Mouse (Mus musculus): ENCODE results near the gene Tmem97. TPM values are rescaled to one million over a fixed set of nuclear protein-coding genes. Genes with fewer than 3 reads are reported as not detected.

The Tmem97 gene
- 68.7 and 70.8 TPM in 2 replicates for polyA plus RNA-seq (2012; rRNA removed)

DNA sequence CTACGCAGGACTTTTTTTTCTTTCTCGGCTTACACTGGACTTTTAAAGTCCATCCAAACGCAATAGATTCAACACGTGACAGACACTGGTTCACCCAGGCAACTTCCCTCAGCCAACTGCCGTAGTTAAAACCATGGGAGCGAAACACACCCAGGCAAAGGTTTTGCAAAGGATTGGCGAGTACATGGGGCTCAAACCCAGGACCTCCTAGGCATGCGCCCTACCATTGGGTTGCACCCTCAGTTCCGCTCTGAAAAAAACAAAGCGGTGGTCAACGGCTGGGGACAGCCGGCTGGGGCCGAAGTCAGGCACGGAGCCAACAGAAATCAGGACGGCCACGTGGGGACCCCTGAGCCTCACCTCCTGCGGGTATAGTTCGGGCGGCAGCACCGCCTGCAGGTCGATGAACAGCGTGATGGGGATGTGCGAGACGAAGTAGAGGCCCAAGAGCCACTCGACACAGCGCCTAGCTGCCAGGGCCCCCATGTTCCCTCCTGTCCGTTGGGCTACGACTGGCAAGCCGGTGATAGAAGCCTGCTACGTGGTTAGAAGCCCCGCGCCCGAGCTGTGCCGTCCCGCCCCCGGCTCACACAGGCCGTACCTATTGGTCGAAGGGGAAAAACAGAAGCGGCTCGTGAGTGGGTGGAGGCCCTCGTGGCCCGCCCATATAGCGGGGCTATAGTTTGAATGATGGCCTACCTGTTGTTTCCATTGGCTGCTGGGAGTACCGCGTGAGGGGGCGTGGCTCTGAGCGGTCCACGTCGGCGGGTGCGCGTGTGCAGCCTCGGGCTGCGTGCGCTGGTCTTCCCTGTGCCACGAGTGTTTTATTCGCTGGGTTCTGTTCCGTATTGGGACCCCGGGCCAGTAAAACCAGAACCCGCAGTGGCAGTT lies at the start of gene Tmem97:
TSS of gene Tmem97 (minus strand) at position 610 of the 891 bp plus-strand sequence.

DNA sequence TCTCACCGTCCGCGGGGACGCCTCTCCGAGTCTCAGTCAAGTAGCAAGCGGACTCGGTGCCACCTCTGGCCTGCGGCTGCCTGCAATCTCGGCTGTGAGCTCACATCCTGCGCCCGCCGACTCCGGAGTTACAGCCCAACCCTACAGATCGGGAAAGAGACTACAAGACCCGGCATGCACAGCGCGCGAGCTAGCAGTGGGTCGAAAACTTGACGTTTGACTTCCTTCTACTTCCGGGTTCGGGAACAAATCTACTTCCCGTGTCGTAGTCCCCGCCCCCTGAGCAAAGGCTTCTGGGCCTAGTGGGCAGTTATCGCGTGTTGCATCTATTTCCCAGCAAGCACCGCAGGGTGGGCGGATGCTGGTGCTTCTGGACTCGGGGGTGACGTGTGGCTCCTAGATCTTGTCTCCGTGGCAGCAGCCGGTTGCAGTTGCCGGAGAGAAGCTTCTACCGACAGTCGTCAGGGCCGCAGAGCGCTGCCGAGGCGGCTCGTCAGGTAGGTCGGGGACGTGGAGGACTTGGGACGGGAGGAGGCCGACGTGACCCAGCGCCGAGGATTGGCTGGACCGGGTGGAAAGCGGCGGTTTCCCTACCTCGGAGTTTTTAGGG lies 14.4 kb downstream of the Tmem97 start, which contains the start of the genes Tnfaip1 and Ift20:
TSS of gene Tnfaip1 (minus strand) at position 253 of the 610 bp plus-strand sequence.
TSS of gene Ift20 (plus strand) at position 282 of the 610 bp plus-strand sequence.

DNA sequence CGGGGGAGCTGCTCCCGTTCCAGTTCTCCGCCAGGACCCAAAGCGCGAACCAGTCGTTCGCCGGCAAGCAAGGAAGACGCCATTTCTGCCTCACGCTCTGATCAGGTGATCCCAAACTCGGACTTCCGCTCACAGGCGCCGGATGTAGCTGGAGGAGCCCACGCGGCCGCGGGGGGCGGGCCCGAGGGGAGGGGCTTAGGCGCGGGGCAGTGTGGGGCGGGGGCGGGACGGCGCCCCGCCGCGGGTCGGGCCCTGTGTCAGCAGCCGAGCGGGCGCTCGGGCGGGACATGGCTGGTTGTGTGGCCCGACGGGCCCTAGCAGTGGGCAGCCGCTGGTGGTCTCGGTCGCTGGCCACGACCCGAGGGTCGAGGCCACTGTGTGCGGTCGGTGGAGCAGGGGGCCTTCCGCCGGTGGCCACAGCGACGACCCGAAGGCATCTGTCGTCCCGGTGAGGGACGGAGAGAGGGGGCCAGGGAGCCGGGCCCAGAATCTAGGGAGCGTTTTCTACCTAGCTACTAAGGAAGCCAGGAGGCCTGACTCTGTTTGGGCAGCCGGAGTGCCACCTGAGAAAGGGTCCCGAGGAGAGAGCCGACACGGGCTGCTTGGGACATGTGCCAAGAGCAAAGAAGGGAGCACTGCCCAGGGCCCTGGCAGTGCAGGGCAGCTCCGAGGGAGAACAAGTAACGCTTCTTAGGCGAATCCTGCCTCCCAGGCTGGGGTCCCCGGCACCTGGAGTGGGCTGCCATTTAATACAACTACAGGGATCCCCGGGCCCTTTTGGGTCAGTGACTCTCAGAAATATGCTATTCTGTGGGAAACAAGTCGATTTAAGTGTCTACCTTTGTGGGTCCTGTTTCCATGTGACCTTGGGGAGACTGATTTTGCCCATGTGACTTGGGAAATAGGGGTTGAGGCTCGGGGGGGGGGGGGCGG lies 38.3 kb downstream of the Tmem97 start, which contains the start of the genes Tmem199 and Poldip2:
TSS of gene Tmem199 (minus strand) at position 148 of the 933 bp plus-strand sequence.
TSS of gene Poldip2 (plus strand) at position 169 of the 933 bp plus-strand sequence.

DNA sequence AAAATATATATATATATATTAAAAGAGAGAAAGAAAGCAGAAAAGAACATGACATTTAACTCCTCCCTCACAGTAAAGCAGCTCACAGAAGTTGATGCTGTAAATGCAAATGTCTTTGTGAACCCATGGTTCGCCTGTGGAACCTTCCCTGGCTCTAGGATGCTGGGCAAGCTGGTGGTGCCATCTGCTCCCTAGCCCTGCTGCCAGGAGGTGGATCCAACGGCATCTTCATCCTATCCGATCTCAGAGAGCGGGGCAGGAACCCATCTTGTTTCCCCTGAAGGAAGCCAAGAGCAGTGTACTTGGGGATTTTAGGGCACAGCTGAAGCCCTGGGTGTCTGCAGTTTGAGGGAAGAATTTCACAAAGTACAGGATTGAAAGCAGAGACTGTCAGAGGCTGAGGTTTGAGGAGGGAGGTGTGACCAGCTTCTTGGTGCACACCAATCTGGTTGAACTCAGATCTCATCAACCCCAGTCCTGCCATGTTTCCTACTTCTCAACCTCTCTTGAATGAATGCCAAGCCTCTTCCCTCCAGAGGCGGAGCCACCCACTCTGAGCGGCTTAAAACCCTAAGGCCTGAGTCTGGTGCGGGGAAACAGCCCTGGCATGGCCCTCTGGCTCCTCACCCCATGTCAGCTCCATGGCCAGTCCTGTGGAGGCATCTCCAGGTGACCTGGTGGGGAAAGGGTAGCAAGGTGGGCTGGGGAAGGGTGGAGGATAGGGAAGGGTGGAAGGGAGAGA lies 47.5 kb downstream of the Tmem97 start, which contains the start of gene Sebox:
TSS of gene Sebox (plus strand) at position 539 of the 742 bp plus-strand sequence.

DNA sequence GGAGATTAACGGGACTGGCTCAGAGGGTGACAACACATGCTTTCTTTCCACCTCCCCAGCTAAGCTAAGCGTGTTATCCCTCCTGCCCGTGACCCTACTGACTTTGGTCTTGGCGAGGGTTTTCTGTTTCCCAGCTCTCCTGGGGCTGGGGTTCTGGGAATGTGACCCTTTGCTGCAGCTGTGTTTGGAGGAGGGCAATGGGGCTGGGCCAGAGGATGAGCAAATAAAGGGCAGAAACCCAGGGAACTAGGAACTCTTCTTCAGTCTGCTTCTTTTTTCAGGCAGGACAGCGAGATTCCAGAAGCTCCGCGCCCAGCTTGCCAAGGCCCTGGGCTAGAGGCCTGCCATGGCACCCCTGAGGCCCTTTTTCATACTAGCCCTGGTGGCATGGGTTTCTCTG lies 51.6 kb downstream of the Tmem97 start, which contains the start of gene Vtn:
TSS of gene Vtn (plus strand) at position 88 of the 400 bp plus-strand sequence.

DNA sequence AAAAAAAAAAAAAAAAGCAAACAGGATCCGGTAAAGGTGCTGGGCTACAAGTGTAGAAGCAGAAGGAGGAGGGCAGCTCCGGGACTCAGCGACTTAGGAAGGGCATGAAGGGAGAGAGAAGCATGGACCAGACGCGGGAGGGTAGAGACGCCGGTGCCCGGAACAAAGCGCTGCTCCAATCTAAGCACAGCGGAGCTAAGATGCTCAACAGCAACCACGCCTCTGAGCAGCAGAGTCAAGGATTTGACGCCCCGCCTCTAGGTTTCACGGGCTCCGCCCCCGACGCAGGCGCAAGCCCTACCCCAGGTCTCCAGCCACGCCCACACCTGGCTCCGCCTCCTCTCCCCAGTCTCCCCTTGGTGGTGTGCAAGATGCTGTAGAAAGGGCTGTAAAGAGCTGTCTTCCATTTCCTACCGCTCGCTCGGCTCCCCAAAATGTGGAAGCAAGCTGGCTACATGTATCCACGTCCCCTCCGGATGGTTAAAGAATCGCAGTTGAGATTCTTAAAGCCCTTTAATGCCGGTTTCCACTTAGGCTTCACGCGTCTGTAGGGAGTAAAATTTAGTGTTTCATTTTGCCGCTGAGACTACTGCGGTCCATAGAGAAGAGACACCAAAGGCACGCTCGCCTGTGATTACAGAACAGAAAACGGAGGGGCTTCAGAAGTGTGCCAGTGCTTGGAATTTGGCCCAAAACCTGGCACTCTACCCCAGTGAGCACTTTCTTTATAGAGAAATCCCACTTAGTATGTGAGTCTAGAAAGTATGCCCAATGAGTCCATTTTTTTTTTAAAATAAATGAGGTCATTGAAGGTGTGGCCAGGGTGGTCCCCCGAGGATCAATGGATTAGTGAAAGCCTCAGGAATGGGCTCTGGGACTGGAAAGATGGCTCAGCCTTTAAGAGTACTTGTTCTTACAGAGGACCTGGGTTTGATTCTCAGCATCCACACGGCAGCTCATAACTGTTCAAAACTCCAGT lies 52.7 kb downstream of the Tmem97 start, which contains the start of gene Sarm1:
TSS of gene Sarm1 (minus strand) at position 211 of the 979 bp plus-strand sequence.

Other genes starting within 250 kb of the Tmem97 start
- 18.5 and 21.4 TPM in 2 replicates for gene Spag5, start 249.2 kb downstream of the Tmem97 start, polyA plus RNA-seq (2012; rRNA removed)
- 25.4 and 34.5 TPM in 2 replicates for gene Aldoc, start 227.8 kb downstream of the Tmem97 start, polyA plus RNA-seq (2012; rRNA removed)
- gene Pigs, start 222.4 kb downstream of the Tmem97 start, polyA plus RNA-seq (2012; rRNA removed), result 21.8 and 25.8 TPM in 2 replicates
- gene Unc119, start 207.3 kb downstream of the Tmem97 start, polyA plus RNA-seq (2012; rRNA removed), result 62.4 and 64.5 TPM in 2 replicates
- not detected in 2 replicates for gene Foxn1, start 164.2 kb downstream of the Tmem97 start, polyA plus RNA-seq (2012; rRNA removed)
- 0.03 and 0.06 TPM in 2 replicates for gene Slc13a2, start 128.6 kb downstream of the Tmem97 start, polyA plus RNA-seq (2012; rRNA removed)
- 12.7 and 14.6 TPM in 2 replicates for gene Slc46a1, start 85.1 kb downstream of the Tmem97 start, polyA plus RNA-seq (2012; rRNA removed)
- gene Sarm1, start 53.0 kb downstream of the Tmem97 start, polyA plus RNA-seq (2012; rRNA removed), result 0.25 and 0.26 TPM in 2 replicates
- gene Vtn, start 51.7 kb downstream of the Tmem97 start, polyA plus RNA-seq (2012; rRNA removed), result 1,540 and 1,650 TPM in 2 replicates
- 0.09 and 0.22 TPM in 2 replicates for gene Sebox, start 47.3 kb downstream of the Tmem97 start, polyA plus RNA-seq (2012; rRNA removed)
- 13.8 and 13.9 TPM in 2 replicates for gene Tmem199, start 38.6 kb downstream of the Tmem97 start, polyA plus RNA-seq (2012; rRNA removed)
- 41.8 and 45.1 TPM in 2 replicates for gene Poldip2, start 38.6 kb downstream of the Tmem97 start, polyA plus RNA-seq (2012; rRNA removed)
- gene Tnfaip1, start 14.4 kb downstream of the Tmem97 start, polyA plus RNA-seq (2012; rRNA removed), result 10.0 and 10.2 TPM in 2 replicates
- 47.4 and 51.1 TPM in 2 replicates for gene Ift20, start 14.4 kb downstream of the Tmem97 start, polyA plus RNA-seq (2012; rRNA removed)
- 4.9 and 5.5 TPM in 2 replicates for gene Nlk, start 146.6 kb upstream of the Tmem97 start, polyA plus RNA-seq (2012; rRNA removed)
- gene Ccnq, start 201.0 kb upstream of the Tmem97 start, polyA plus RNA-seq (2012; rRNA removed), result 15.7 and 17.5 TPM in 2 replicates